Mouse (Mus musculus) ES-Bruce4 (cell line): ENCODE results near the gene Jph3. TPM values are rescaled to one million over a fixed set of nuclear protein-coding genes. Genes with fewer than 3 reads are reported as not detected.

Experiments used
- H3K27ac ChIP-seq: 2 replicates; pipeline ENCODE4 v1.5.1; 2012; ENCODE audit warnings: low read length, inconsistent platforms; ENCODE audit not compliant: insufficient read depth
- H3K27me3 ChIP-seq: 2 replicates; pipeline ENCODE4 v1.6.1; 2012; ENCODE audit warnings: mild to moderate bottlenecking, low read length, inconsistent platforms; ENCODE audit not compliant: control insufficient read depth, poor library complexity, insufficient read depth, severe bottlenecking
- H3K36me3 ChIP-seq: 2 replicates; pipeline ENCODE4 v1.6.1; 2012; ENCODE audit warnings: inconsistent platforms, mild to moderate bottlenecking, low read length, moderate library complexity; ENCODE audit not compliant: control insufficient read depth, poor library complexity, insufficient read depth, severe bottlenecking
- H3K4me1 ChIP-seq: one replicate; pipeline ENCODE4 v1.8.1; 2011; ENCODE audit warnings: low read length; ENCODE audit not compliant: control insufficient read depth, insufficient read depth
- H3K4me3 ChIP-seq: 2 replicates; pipeline ENCODE4 v1.5.1; 2011; ENCODE audit warnings: low read depth, mild to moderate bottlenecking, low read length
- H3K9ac ChIP-seq: 2 replicates; pipeline ENCODE4 v1.6.1; 2012; ENCODE audit warnings: low read depth, mild to moderate bottlenecking, inconsistent platforms; ENCODE audit not compliant: poor library complexity, severe bottlenecking
- H3K9me3 ChIP-seq: replicated peaks from 2 replicates; pipeline ENCODE4 v1.6.1; 2012; ENCODE audit warnings: mild to moderate bottlenecking, low read length, inconsistent platforms; ENCODE audit not compliant: control insufficient read depth, poor library complexity, insufficient read depth, severe bottlenecking
- CTCF ChIP-seq: IDR thresholded peaks from one replicate; pipeline ENCODE4 v1.8.1; 2011; ENCODE audit warnings: low read depth, low read length
- EP300 ChIP-seq: IDR thresholded peaks from 2 replicates; pipeline ENCODE4 v1.6.1; 2011; ENCODE audit warnings: low read depth, low read length; ENCODE audit not compliant: insufficient read depth
- POLR2A ChIP-seq: IDR thresholded peaks from one replicate; pipeline ENCODE4 v1.8.1; 2011; ENCODE audit warnings: low read length; ENCODE audit not compliant: insufficient read depth
- polyA plus RNA-seq: library from polyadenylated mRNA; stranded (reverse); fragments of >200 nt; gene quantifications from 2 replicates; pipeline ENCODE4 v1.2.4, GENCODE M21; 2011; ENCODE audit warnings: low read depth; ENCODE audit not compliant: missing spikeins, insufficient read depth, insufficient read length

Gene Jph3
- polyA plus RNA-seq, 1 experiment, result 1.8 TPM

- Histone ChIP-seq H3K9ac (no peak overlapping the region), H3K36me3 (no peaks in the 10 kb centered on the region), H3K27ac (no peak overlapping the region), H3K9me3 (no peaks in the 10 kb centered on the region; the same call in 1 of the 2 replicates), H3K27me3 (no peaks in the 10 kb centered on the region), H3K4me3 (no peak overlapping the region), H3K4me1 (no peaks in the 10 kb centered on the region)
- no peak for TF ChIP-seq EP300
- no peak for TF ChIP-seq CTCF
- TF ChIP-seq POLR2A, result no peak
Measured at GRCm38 (mm10) chr8:121749501-121749900, 20.1 kb downstream of the Jph3 start.

GRCm38 (mm10) chr8:121750512-121750911, 21.1 kb downstream of the Jph3 start:
- Histone ChIP-seq H3K4me3 (no peak overlapping the region), H3K27ac (no peak overlapping the region), H3K9me3 (no peaks in the 10 kb centered on the region; the same call in 1 of the 2 replicates), H3K36me3 (no peaks in the 10 kb centered on the region), H3K27me3 (no peaks in the 10 kb centered on the region), H3K9ac (no peak overlapping the region), H3K4me1 (no peaks in the 10 kb centered on the region)
- TF ChIP-seq CTCF (peak; percentile 37), EP300 (no peak), POLR2A (no peak)

- 0 out of 2 replicates have a peak, but pooled peaks have one; percentile 35 for TF ChIP-seq EP300
- peak; percentile 100 for TF ChIP-seq CTCF
- TF ChIP-seq POLR2A, result no peak
- H3K9me3 ChIP-seq, result no peaks in the 10 kb centered on the region; the same call in 1 of the 2 replicates
- no peak overlapping the region for H3K4me3 ChIP-seq
- no peak overlapping the region for H3K9ac ChIP-seq
- no peaks in the 10 kb centered on the region for H3K27me3 ChIP-seq
- H3K27ac ChIP-seq, result no peak overlapping the region
- H3K4me1 ChIP-seq, result no peaks in the 10 kb centered on the region
- no peaks in the 10 kb centered on the region for H3K36me3 ChIP-seq
Measured at GRCm38 (mm10) chr8:121751407-121751806, 22.0 kb downstream of the Jph3 start.

GRCm38 (mm10) chr8:121758470-121758869, 29.0 kb downstream of the Jph3 start:
- no peaks in the 10 kb centered on the region for H3K27me3 ChIP-seq
- TF ChIP-seq POLR2A, result no peak
- no peak for TF ChIP-seq EP300
- TF ChIP-seq CTCF, result no peak
- H3K27ac ChIP-seq, result no peak overlapping the region
- H3K4me3 ChIP-seq, result no peak overlapping the region
- H3K36me3 ChIP-seq, result no peaks in the 10 kb centered on the region
- H3K9me3 ChIP-seq, result no peaks in the 10 kb centered on the region
- no peaks in the 10 kb centered on the region for H3K4me1 ChIP-seq
- H3K9ac ChIP-seq, result no peak overlapping the region

- no peaks in the 10 kb centered on the region for H3K4me1 ChIP-seq
- no peak overlapping the region for H3K4me3 ChIP-seq
- no peak overlapping the region for H3K27ac ChIP-seq
- no peaks in the 10 kb centered on the region for H3K36me3 ChIP-seq
- TF ChIP-seq EP300 (no peak), CTCF (no peak)
- no peak overlapping the region for H3K9ac ChIP-seq
- H3K9me3 ChIP-seq, result no peaks in the 10 kb centered on the region
- no peaks in the 10 kb centered on the region for H3K27me3 ChIP-seq
Measured at GRCm38 (mm10) chr8:121760484-121760883, 31.1 kb downstream of the Jph3 start.

GRCm38 (mm10) chr8:121761480-121761879, 32.1 kb downstream of the Jph3 start:
- Histone ChIP-seq H3K9me3 (no peaks in the 10 kb centered on the region), H3K27me3 (no peaks in the 10 kb centered on the region), H3K4me1 (no peaks in the 10 kb centered on the region), H3K4me3 (no peak overlapping the region), H3K36me3 (no peaks in the 10 kb centered on the region), H3K27ac (no peak overlapping the region), H3K9ac (no peak overlapping the region)
- TF ChIP-seq EP300, result no peak
